Mouse (Mus musculus) layer of hippocampus, postnatal 10 days (tissue): Measurements from ENCODE around the gene Ptgr2. TPM values are rescaled to one million over a fixed set of nuclear protein-coding genes. Genes with fewer than 3 reads are reported as not detected.
"Not testable (repeated sequence)": the region's sequence is repeated elsewhere in the genome, so short reads cannot be mapped to it uniquely, and the experiment has no call there.

Experiments
- DNase-seq, 2 experiments: peaks; one replicate each; pipeline ENCODE4 v3.0.0; 2021; ENCODE audit warnings: low spot score in 2 of 2
- total RNA-seq, 2 experiments: library from RNA; stranded (reverse); gene quantifications; 2 replicates each; pipeline ENCODE4 v1.2.3; 2021

Gene Ptgr2
- total RNA-seq, 2 experiments from 2014 or later, result 29.1 to 34.5 TPM

DNA sequence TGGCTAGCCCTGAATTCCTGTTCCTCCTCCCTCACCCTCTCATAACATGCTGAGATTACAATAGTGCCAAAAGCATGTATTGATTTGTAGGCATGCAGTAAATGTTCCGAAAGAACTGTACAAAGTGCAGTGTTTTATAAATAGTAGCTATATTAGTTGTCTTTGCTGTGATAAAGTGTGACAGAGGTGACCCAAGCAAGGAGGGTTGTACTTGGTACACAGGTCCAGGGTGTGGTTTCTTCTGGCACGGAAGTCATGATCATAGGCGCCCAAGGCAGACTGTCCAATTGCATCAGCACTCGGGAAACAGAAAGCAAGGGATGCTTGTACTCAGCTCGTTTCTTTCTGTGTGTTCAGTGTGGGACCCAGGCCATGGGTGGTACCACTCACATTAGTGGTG, 19.1 kb downstream of the Ptgr2 start:
- no peak for DNase-seq

- no peak for DNase-seq
These were observed 19.5 kb downstream of the Ptgr2 start for GRCm38 (mm10) chr12:84304554-84304953.

DNA sequence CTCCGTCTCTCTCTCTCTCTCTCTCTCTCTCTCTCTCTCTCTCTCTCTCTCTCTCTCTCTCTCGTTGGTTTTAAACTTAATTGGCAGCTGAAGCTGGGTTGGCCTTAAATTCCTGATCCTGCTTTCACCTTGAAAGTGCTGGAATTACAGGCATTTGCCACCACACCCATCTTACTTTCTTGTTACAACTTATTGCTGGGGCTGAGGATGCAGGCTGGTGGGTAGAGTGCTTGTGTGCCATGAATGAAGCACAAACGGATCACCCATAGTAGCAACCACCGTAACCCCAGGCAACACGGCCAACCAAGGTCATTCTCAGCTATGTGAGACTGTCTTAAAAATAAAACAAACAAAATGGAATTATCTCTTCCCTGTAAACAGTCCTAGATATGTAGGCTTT, 26.3 kb downstream of the Ptgr2 start:
- DNase-seq, result no peak

GRCm38 (mm10) chr12:84316006-84316405, 31.0 kb downstream of the Ptgr2 start:
- no peak for DNase-seq

GRCm38 (mm10) chr12:84316721-84317621, 31.9 kb downstream of the Ptgr2 start, which contains the start of gene Zfp410:
Zfp410 (plus strand) TSS chr12:84316852.
- DNase-seq, result peak; percentile 74 to 82

DNA sequence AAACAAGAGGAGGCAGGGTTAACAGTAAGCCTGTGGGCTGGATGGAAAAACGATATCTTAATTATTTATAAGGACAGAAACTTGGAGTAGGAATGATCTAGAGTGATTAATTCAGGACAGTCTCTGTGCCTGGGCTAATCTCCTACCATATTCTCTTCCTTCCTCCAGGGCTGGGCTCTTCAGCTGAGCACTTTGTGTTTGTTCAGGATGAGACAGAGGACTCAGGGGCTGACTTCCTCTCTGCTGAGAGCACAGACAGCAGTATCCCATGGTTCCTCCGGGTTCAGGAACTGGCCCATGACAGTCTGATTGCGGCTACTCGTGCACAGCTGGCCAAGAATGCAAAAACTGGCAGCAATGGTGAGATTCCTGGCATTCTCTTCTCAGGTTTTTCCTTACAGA, 42.1 kb downstream of the Ptgr2 start:
- no peak for DNase-seq

GRCm38 (mm10) chr12:84336963-84337625, 52.1 kb downstream of the Ptgr2 start:
- no peak for DNase-seq

- no peak for DNase-seq
These were observed 62.2 kb downstream of the Ptgr2 start for GRCm38 (mm10) chr12:84347192-84347591.

- DNase-seq, result not testable (repeated sequence)
These were observed 73.7 kb downstream of the Ptgr2 start for GRCm38 (mm10) chr12:84358699-84359098.

- peak; percentile 90 to 94 for DNase-seq
These were observed 76.8 kb downstream of the Ptgr2 start, which contains the start of the genes Coq6 and Fam161b for GRCm38 (mm10) chr12:84361555-84362489. Coq6 (plus strand) TSS chr12:84361657. Fam161b (minus strand) TSS chr12:84361833.

GRCm38 (mm10) chr12:84362872-84363271, 77.8 kb downstream of the Ptgr2 start:
- no peak for DNase-seq

DNA sequence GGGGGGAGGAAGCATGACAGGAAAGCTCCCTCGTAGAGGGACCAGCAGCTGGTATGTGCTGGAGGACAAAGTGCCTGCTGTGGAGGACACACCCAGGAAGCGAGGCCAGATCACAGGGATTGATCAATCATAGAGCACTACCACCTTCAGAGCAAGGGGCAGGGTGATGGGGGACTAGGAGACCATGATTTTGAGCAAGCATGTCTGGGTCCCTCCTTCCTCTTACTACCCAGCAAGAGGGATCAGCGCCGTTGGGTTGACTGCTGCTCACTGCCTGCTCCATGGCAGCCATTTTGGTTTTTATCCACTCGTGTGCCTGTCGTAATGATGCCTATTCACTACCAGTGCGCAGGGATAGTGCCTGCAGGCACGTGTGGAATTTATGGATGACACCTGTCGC, 79.3 kb downstream of the Ptgr2 start:
- DNase-seq, result no peak

DNA sequence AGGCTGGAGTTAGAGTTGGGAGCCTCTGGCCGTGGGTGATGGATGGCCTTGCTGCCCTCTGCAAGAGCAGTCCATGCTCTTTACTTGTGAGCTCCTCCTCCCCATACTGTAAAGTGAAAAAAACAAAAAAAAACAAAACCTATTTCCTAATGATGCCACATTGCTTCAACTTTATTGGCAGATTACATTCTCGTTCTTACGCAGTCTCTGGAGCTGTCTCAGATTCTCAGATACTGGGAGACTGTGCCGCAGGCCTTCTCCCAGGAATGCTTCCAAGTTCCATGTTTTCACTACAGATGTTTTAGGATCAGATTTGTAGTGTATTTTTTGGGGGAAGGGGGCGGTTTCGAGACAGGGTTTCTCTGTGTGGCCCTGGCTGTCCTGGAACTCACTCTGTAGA, 80.1 kb downstream of the Ptgr2 start:
- no peak for DNase-seq

Other genes with a start within 250 kb of the Ptgr2 start
- gene Acot4, start 246.9 kb upstream of the Ptgr2 start, total RNA-seq, result 1 to 10 TPM; 2.0 to 2.3 TPM
- gene Gm49366, start 246.3 kb upstream of the Ptgr2 start, total RNA-seq, result 1 to 10 TPM in 1 of 2 experiments, not detected in 1; 3.4 TPM
- gene Acot3, start 233.1 kb upstream of the Ptgr2 start, total RNA-seq, result 1 to 10 TPM; 1.2 to 1.4 TPM
- 1 to 10 TPM; 4.0 to 4.7 TPM for gene Acot5, start 215.9 kb upstream of the Ptgr2 start, total RNA-seq
- 1 to 10 TPM; 3.7 to 4.3 TPM for gene Acot6, start 184.6 kb upstream of the Ptgr2 start, total RNA-seq
- 10 to 100 TPM; 80.0 to 82.5 TPM for gene Dnal1, start 170.9 kb upstream of the Ptgr2 start, total RNA-seq
- 1 to 10 TPM; 5.9 to 6.6 TPM for gene Pnma1, start 136.7 kb upstream of the Ptgr2 start, total RNA-seq
- gene Elmsan1, start 66.4 kb upstream of the Ptgr2 start, total RNA-seq, result 10 to 100 TPM; 13.3 to 13.5 TPM
- gene Zfp410, start 31.6 kb downstream of the Ptgr2 start, total RNA-seq, result 10 to 100 TPM; 35.7 to 41.9 TPM
- 10 to 100 TPM; 26.2 to 28.3 TPM for gene Coq6, start 76.4 kb downstream of the Ptgr2 start, total RNA-seq
- 10 to 100 TPM in 1 of 2 experiments, 1 to 10 TPM in 1; 9.4 to 10.5 TPM for gene Fam161b, start 76.6 kb downstream of the Ptgr2 start, total RNA-seq
- gene Entpd5, start 123.8 kb downstream of the Ptgr2 start, total RNA-seq, result 10 to 100 TPM; 22.0 to 25.1 TPM
- 1 to 10 TPM; 6.8 to 8.7 TPM for gene Bbof1, start 123.8 kb downstream of the Ptgr2 start, total RNA-seq
- gene Rnf113a2, start 132.0 kb downstream of the Ptgr2 start, total RNA-seq, result 10 to 100 TPM; 12.0 to 14.5 TPM
- gene Aldh6a1, start 165.8 kb downstream of the Ptgr2 start, total RNA-seq, result 10 to 100 TPM; 38.2 to 40.3 TPM
- 10 to 100 TPM; 15.4 to 17.7 TPM for gene Lin52, start 166.2 kb downstream of the Ptgr2 start, total RNA-seq